Mouse (Mus musculus): ENCODE measurements at regions not wholly inside any gene's neighbourhood (a gene's known extent, or its start where the extent isn't known, plus 50 kb on each side); places are given as distances from the start of the nearest gene placed in this dataset.

DNA sequence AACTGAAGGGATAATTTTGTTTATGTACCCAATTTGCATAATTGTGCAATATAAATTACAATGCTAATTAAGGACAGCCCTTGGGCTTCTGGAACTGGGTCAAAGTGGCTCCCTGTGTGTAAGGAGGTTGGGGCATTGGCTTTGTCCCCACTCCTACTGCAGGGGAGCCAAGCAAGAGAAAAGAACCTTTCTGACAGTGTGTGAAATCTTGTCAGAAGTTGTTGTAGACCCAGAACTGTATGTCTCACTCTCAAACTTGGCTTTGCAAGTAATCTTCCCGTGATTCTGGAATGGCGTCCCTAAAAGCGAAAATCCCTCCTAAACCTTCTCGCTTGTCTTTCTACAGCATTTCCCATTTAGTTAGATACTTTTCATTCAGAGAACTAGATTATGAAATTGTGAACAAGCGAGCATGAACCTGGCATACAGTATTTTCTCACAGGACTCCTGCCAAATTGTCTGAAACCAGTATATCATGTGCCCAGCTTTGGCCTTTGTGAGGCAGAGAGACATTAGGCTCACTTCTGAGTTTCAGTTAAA lies 83.8 kb upstream of the Gm11146 start:
- no peak for DNase-seq

DNA sequence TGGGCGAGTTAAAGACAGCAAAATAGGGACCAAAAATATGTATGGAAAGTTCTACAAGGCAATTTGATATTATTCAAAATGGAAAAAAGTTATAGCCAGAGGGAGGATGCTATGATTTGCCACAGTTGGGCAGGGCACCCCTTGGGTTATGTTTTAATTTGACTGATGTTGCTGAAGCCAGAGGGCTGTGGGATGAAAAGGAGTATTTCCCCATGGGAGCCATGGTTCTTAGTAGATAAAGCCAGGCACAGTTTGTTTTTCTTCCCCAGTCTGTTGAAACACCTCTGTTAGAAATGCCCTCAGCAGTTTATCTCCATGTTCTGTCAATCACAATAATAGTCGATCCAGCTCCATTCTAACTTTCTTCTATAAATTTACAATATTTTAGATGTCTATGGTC lies 82.6 kb upstream of the Gm11146 start:
- no peak for DNase-seq

- no peak for DNase-seq
Observed at GRCm38 (mm10) chr16:77679234-77679633, 77.3 kb upstream of the Gm11146 start.

DNA sequence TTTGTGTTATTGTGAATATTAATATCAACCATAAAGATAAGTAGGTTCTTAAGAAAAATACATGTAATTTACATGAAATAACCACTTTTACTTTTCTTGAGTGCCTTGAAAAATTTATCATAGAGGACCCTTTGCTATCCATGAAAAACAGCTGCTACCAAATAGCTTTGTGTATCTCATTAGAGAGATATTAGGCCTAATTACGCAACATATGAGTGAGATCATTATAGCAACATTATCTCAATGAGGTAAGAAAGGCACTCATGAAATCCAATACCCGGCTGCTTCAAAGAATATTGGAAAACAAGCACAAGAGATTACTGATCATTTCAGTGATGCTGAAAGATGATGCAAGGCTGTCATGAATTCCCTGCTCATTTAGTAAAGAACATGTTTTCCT lies 74.9 kb upstream of the Gm11146 start:
- no peak for DNase-seq

DNA sequence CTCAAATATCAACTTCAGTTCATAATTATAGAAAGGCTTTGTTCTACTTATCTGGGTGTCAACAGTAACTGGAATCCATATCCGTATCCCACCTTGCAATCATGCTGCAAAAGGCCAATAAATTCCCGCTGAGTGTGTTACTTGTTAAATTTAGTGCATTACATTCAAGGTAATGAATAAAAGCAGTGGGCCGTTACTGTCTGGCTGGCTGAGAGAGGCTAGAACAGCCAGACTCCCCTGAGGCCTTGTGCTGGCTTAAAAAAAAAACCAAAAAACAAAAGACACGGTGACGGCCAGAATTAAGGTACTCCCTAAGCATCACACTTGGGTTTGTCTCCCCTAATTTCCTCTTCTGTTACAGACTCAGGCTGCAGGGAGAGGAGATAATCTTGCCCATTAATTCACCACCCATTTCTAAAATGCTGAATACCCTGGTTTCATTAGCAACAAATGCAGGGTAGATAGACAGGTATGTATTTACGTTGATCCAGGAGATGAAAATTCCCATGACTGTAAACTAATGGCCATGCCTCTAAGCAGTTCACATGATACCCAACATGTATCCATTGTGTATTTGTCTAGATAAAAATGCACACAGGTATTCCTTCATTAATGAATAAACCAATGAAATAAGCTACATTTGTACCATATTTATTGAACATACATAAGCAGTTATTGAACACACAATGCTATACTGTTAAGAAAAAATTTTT lies 74.1 kb upstream of the Gm11146 start:
- DNase-seq: no peak

DNA sequence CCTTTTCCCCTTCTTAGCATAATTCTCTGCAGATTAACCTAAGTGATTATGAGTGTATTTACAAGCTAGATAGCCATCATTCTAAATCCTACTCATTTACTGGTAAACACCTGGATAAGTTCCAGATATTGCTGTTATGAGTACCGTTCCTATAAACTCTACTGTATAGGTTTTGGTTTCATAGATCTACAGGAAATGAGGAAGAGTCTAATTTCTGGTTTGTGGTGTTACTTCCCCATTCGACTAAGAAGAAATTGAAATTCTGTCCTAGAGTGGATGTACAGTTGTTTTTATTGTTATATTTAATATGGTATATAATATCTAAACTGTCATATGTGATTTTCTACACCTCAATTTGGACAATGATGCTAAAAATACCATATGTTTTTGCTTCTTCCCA lies 69.4 kb upstream of the Gm11146 start:
- no peak for DNase-seq

GRCm38 (mm10) chr16:77665781-77666180 lies 63.9 kb upstream of the Gm11146 start:
- no peak for DNase-seq

DNA sequence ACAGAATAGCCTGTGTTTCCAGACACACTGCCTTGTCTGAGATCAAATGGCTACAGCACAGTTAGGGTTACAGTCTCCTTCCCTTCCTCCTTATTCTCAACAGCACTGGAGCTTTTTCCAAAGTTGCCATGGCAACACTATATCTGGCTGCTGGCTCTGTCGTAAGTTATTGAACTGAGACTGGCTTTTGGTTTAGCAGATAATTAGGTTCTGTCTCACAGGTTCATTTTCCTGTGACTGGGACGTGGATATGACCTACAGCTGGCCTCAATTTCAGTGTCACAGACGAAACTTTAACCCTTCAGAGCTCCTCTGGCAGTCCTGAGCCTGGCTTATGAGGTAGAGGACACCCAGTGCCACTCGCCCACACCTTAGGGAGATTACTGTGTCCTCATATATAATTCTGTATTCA lies 60.2 kb upstream of the Gm11146 start:
- DNase-seq: no peak

DNA sequence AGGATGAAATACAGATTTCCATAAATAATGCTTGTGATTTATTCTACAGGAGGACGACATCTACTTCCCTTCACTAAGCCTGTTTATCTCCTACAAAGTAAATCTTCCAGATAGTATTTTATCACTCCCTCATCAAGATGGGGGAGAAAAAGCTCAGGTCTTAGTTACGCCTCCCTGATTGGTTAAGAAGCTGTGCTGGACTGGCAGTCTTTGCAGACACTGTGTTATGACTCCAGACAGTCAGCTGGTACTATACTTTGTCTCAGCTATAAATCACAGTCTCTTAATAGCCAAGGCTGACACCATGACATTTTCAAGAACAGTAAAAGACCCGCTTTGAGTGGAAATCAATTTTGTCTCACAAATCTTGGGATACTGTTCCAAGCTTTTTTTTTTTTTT lies 51.4 kb upstream of the Gm11146 start:
- no peak for DNase-seq
